Mouse (Mus musculus) liver, embryonic 14.5 days (tissue): Measurements from ENCODE around the gene Macrod1.

Source experiments
- CTCF ChIP-seq: IDR thresholded peaks from 2 replicates; pipeline ENCODE4 v1.5.1; 2016; ENCODE audit warnings: antibody characterized with exemption, low read depth, control low read depth
- EP300 ChIP-seq: IDR thresholded peaks from 2 replicates; pipeline ENCODE4 v1.6.1; 2016; ENCODE audit warnings: antibody characterized with exemption, low read depth

DNA sequence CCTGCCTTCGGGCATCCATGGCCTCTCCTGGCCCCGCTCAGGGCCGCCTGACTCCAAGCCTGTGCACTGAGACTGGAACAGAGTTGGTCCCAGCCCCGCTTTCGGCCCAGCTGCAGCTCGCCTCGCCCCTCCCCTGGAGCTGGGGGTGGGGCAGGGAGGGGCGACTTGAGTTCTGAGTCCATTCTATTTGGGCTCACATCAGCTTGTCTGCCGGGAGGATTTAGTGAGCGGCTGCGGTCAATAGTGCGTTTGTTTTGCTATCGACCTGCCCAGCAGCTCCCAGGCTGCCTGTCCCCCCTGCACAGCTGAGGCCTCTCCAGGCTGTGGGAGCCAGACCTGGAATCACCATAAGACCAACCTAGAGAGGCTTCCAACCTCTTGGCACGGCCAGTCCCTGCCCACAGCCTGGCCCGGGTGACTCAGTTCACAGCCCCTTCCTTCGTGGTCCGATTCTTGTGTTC is 78.1 kb downstream of the Macrod1 start:
- no peak for TF ChIP-seq EP300
- no peak for TF ChIP-seq CTCF
